Comparison of ENCODE assay signal across 8 mouse cellular contexts in the genomic region with DNA sequence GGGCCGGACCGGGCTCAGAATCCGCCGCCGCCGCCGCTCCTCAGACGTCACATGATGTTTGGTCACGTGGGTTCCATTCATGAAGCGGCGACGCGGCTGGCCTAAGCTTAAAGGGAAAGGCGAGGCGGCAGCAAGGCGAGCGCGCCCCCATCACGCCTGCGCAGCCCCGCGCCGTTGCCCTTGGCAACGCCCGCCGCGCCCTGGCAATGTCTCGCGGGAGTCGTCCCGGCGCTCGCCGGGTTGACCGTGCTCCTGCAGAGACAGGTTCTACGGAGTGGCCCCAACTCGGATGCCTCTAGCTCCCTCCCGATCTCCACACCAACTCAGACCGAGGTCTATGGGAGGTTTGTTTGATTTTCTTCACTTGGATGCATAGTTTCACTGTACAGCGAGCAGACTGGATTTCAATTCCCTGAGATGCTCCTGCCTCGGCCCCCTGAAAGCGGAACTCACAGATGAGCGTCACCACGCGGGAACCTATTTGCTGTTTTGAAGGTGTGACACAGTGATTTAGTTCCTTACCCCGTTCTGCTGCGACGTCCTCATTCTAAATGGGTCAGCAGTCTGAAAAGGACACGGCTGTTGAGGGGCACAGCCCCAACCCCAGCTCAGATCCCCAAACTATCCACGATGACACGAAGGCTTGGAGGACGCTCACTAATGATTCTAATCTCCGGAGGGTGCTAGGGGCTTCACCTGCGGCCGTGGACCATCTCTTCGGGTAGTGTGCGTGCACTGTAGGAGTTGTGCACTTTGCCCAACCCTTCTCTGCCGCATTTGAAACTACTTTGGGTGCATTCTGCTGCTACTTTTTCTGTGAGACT. TPM values are rescaled to one million over a fixed set of nuclear protein-coding genes. Genes with fewer than 3 reads are reported as not detected.
DNase-seq lines count a peak whose midpoint lies in the region; ATAC-seq lines count a peak whose summit lies in the region.

A gene (minus strand): TSS at position 81 of the 824 bp plus-strand sequence.

- peak; percentile 51 for ATAC-seq in erythroid progenitor cell, adult 5-6 weeks (replicated peaks; ENCODE audit: low FRiP score, poor library complexity, severe bottlenecking)
- peak; percentile 82 for ATAC-seq in heart, embryonic 13.5 days (ENCODE audit: extremely low read depth, insufficient number of reproducible peaks, low FRiP score, low TSS enrichment)
- ATAC-seq in liver, embryonic 12.5 days, result peak; percentile 79
- ATAC-seq in stomach, embryonic 15.5 days (ENCODE audit: insufficient read depth, low FRiP score, low read depth), result peak; percentile 84

- no peaks in the 10 kb centered on the region for H3K27me3 ChIP-seq in heart, embryonic 13.5 days (replicated peaks)
- H3K27me3 ChIP-seq in liver, embryonic 12.5 days (replicated peaks), result no peaks in the 10 kb centered on the region
- H3K27me3 ChIP-seq in stomach, embryonic 15.5 days (replicated peaks), result no peaks in the 10 kb centered on the region

- peak within 1 kb of the TSS; percentile 97 for H3K9ac ChIP-seq in heart, embryonic 13.5 days
- peak within 1 kb of the TSS; percentile 99 for H3K9ac ChIP-seq in liver, embryonic 12.5 days
- peak within 1 kb of the TSS; percentile 94 for H3K9ac ChIP-seq in stomach, embryonic 15.5 days

- H3K4me2 ChIP-seq in heart, embryonic 13.5 days, result peak within 1 kb of the TSS; percentile 76
- H3K4me2 ChIP-seq in liver, embryonic 12.5 days, result peak within 1 kb of the TSS; percentile 76
- H3K4me2 ChIP-seq in stomach, embryonic 15.5 days, result peak within 1 kb of the TSS; percentile 86

- peaks cover 44% of the 10 kb centered on the region for H3K4me1 ChIP-seq in heart, embryonic 13.5 days
- H3K4me1 ChIP-seq in liver, embryonic 12.5 days, result peaks cover 63% of the 10 kb centered on the region
- peaks cover 31% of the 10 kb centered on the region for H3K4me1 ChIP-seq in stomach, embryonic 15.5 days

- H3K36me3 ChIP-seq in heart, embryonic 13.5 days, result peaks cover 10% of the 10 kb centered on the region
- H3K36me3 ChIP-seq in liver, embryonic 12.5 days, result peaks cover 9% of the 10 kb centered on the region
- peaks cover 5% of the 10 kb centered on the region for H3K36me3 ChIP-seq in stomach, embryonic 15.5 days

- H3K4me3 ChIP-seq in heart, embryonic 13.5 days, result peak within 1 kb of the TSS; percentile 93
- H3K4me3 ChIP-seq in liver, embryonic 12.5 days, result peak within 1 kb of the TSS; percentile 91
- peak within 1 kb of the TSS; percentile 94 for H3K4me3 ChIP-seq in stomach, embryonic 15.5 days (replicated peaks)

- no peaks in the 10 kb centered on the region for H3K9me3 ChIP-seq in heart, embryonic 13.5 days
- no peaks in the 10 kb centered on the region for H3K9me3 ChIP-seq in liver, embryonic 12.5 days (replicated peaks)
- H3K9me3 ChIP-seq in stomach, embryonic 15.5 days, result no peaks in the 10 kb centered on the region

- peak; percentile 94 for DNase-seq in CD4-positive helper T cell, adult 2 months (ENCODE audit: low read depth, low spot score)
- peak; percentile 87 for DNase-seq in brain, embryonic 18.5 days (ENCODE audit: low read depth, low spot score)
- DNase-seq in kidney, postnatal 10 days, result peak; percentile 97
- peak; percentile 85 to 88 for DNase-seq in natural killer cell, adult 2 months (ENCODE audit: low spot score in 2 of 2)

- 10% methylated on average over 58 of the region's 58 CpGs for WGBS in heart, embryonic 13.5 days
- WGBS in liver, embryonic 12.5 days (ENCODE audit: insufficient replicate concordance), result 8% methylated on average over 58 of the region's 58 CpGs
- WGBS in stomach, embryonic 15.5 days, result 9% methylated on average over 58 of the region's 58 CpGs

- H3K27ac ChIP-seq in heart, embryonic 13.5 days (replicated peaks), result peak within 1 kb of the TSS; percentile 91
- peak within 1 kb of the TSS; percentile 94 for H3K27ac ChIP-seq in liver, embryonic 12.5 days
- H3K27ac ChIP-seq in stomach, embryonic 15.5 days, result peak within 1 kb of the TSS; percentile 95

RNA-seq across cellular contexts. Expression of the gene that starts here (rescaled TPM):
- 36.0 TPM in 2 replicates for total RNA-seq in erythroid progenitor cell, adult 5-6 weeks (2015; ENCODE audit: low replicate concordance)
- 71.3 and 91.6 TPM in 2 replicates for total RNA-seq in erythroid progenitor cell, adult 5-6 weeks (2017; ENCODE audit: low replicate concordance)
- 18.1 and 19.9 TPM in 2 replicates for polyA plus RNA-seq in heart, embryonic 13.5 days (2015; fragmentation: Nextera tagmentation; extraction: Ambion mirVana)
- 53.4 and 58.3 TPM in 2 replicates for polyA plus RNA-seq in liver, embryonic 12.5 days (2016; fragmentation: Nextera tagmentation; extraction: Ambion mirVana)
- 29.3 and 31.9 TPM in 2 replicates for polyA plus RNA-seq in stomach, embryonic 15.5 days (2015; fragmentation: Nextera tagmentation; extraction: Ambion mirVana)

Comparison
In these comparisons a context has a peak if more than half of its experiments do, and no peak if none do; other contexts are left out.
1. Peak in every context shown above with its lines: DNase-seq, ATAC-seq, H3K4me3 ChIP-seq and H3K27ac ChIP-seq.